Mouse (Mus musculus) liver, adult (tissue): Measurements from ENCODE around the gene Plch1.

Experiments used
- GATA4 ChIP-seq: IDR thresholded peaks from 2 replicates; pipeline ENCODE4 v1.6.1; 2014; ENCODE audit warnings: mild to moderate bottlenecking, low read length; ENCODE audit not compliant: insufficient replicate concordance

The Plch1 gene

GRCm38 (mm10) chr3:63899309-63899695, at the start of gene Plch1:
Gene Plch1, minus strand, starts transcription at chr3:63899472.
- no peak for TF ChIP-seq GATA4

- no peak for TF ChIP-seq GATA4
Observed at GRCm38 (mm10) chr3:63941204-63941850, 42.1 kb upstream of the Plch1 start.

- TF ChIP-seq GATA4: no peak
Observed at GRCm38 (mm10) chr3:63938928-63939327, 39.7 kb upstream of the Plch1 start.

- no peak for TF ChIP-seq GATA4
Observed at GRCm38 (mm10) chr3:63928878-63929859, 29.9 kb upstream of the Plch1 start, which contains the start of gene E130311K13Rik. Gene E130311K13Rik, minus strand, starts transcription at chr3:63929472.

GRCm38 (mm10) chr3:63919634-63920033, 20.4 kb upstream of the Plch1 start:
- no peak for TF ChIP-seq GATA4

- TF ChIP-seq GATA4: no peak
Observed at GRCm38 (mm10) chr3:63910301-63910700, 11.0 kb upstream of the Plch1 start.

- no peak for TF ChIP-seq GATA4
Observed at GRCm38 (mm10) chr3:63905241-63905640, 6.0 kb upstream of the Plch1 start.

- TF ChIP-seq GATA4: no peak
Observed at GRCm38 (mm10) chr3:63904157-63904556, 4.9 kb upstream of the Plch1 start.

GRCm38 (mm10) chr3:63900021-63900571, 824 bp upstream of the Plch1 start:
- no peak for TF ChIP-seq GATA4

GRCm38 (mm10) chr3:63898581-63899308, 527 bp downstream of the Plch1 start:
- TF ChIP-seq GATA4: no peak

GRCm38 (mm10) chr3:63897177-63897576, 2.1 kb downstream of the Plch1 start:
- TF ChIP-seq GATA4: no peak

GRCm38 (mm10) chr3:63896303-63896702, 3.0 kb downstream of the Plch1 start:
- TF ChIP-seq GATA4: no peak

- no peak for TF ChIP-seq GATA4
Observed at GRCm38 (mm10) chr3:63895786-63896185, 3.5 kb downstream of the Plch1 start.

GRCm38 (mm10) chr3:63893677-63894076, 5.6 kb downstream of the Plch1 start:
- TF ChIP-seq GATA4: no peak

- no peak for TF ChIP-seq GATA4
Observed at GRCm38 (mm10) chr3:63892154-63892553, 7.1 kb downstream of the Plch1 start.
